Mouse (Mus musculus) adrenal gland, postnatal 25 days (tissue): ENCODE measurements around the gene Cotl1. TPM values are rescaled to one million over a fixed set of nuclear protein-coding genes. Genes with fewer than 3 reads are reported as not detected.

Experiments used
- DNase-seq: peaks from one replicate; pipeline ENCODE4 v3.0.0; 2021; ENCODE audit warnings: mixed read lengths
- total RNA-seq: library from RNA; stranded (reverse); gene quantifications from 2 replicates; pipeline ENCODE4 v1.2.3, GENCODE M21; 2021

Gene Cotl1
- total RNA-seq, 1 experiment from 2014 or later: 40.8 TPM

GRCm38 (mm10) chr8:119838100-119838982 lies 2.0 kb downstream of the Cotl1 start:
- no peak for DNase-seq

DNA sequence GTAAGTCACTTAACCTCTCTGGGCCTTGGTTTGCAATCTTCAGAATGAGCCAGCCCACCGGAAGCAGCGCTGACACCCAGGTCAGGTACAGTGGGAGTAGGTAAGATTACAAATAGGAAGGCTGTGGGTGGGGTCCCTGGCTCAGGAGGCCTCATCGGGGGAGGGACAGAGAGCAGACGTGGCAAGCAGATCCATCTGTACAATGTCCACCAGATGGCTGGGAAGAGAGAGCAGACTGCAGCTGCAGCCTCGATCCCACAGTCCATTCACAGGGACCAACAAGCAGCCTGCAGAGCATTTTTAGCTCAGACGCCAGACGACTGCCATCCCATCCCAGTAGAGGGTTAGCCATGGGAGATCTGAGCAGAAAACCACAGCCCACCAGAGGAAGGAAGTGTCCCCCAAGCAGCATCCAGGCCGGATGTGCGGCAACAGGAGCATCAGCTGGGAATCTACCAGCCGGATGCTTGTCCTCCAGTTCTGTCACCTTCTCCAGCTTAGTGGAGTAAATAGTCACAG lies 2.7 kb downstream of the Cotl1 start:
- no peak for DNase-seq

DNA sequence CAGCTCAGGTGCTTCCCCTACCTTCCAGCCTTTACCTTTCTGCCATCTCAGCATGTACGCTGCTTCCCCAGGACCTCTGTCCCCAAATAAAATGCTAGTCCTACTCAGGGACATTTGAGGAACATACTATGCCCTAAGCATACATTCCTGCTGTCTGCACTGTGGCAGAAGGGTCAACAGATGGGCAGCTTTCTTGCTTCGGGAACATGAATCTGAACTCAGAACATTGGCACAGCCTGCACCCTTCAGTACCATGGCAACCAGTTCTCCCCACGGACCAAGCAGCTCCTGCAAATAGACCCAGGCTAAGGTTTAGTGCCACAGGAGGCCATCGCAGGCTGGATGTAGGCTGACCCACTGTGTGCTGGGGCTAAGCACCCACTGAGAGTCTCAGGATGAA lies 3.5 kb downstream of the Cotl1 start:
- DNase-seq: no peak

DNA sequence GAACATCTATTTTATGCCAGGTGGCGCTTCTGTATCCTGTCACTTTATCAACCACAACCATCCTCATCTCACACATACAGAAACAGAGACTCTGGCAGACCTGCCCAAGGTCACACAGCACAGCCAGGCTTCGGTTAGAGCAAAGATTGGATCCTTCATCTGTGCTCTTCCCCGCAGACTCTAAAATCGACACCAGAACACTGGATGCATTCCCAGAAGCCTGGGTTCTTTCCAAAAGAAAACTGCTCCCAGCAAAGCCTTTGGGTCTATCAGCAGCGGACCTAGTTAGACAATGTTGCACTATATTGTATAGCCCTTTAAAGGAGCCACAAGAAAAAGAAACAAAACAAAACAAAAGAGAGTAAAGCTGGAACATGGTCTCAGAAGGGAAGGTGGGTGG lies 5.1 kb downstream of the Cotl1 start:
- DNase-seq: no peak

- no peak for DNase-seq
These were observed 5.7 kb downstream of the Cotl1 start for GRCm38 (mm10) chr8:119834676-119835075.

GRCm38 (mm10) chr8:119832931-119833330 lies 7.4 kb downstream of the Cotl1 start:
- DNase-seq: no peak

GRCm38 (mm10) chr8:119832101-119832617 lies 8.2 kb downstream of the Cotl1 start:
- DNase-seq: no peak

DNA sequence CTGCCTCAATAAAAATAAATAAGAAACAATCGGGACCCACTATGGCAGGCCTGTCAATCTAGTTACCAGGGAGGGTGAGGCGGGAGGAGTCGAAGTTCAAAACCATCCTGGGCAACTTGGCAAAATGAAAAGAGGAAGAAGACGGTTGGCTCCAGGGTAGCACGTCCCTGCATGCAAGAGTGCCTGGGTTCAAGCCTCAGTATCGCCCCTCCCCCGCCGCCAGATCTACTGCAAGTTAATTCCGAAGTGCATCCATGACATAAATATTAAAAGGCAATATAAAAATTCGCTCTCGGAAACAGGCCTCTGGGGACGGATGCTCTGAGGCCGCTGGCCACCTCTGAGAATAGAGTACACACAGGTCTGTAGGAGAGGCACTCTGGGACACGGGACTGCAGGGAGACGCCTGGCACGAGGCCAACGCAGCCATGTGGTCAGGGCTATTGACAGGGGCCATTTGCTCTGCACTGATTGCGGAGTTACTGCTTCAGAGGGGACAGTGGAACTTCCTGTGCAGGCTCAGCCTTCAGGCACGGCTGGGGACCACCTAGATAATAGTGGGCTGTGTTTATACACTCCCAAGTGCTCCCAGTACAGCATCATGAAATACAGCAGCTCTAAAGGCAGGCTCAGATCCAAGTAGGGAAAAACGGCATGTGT lies 8.9 kb downstream of the Cotl1 start:
- DNase-seq: peak; percentile 72

- DNase-seq: no peak
These were observed 9.8 kb downstream of the Cotl1 start for GRCm38 (mm10) chr8:119830589-119830988.

DNA sequence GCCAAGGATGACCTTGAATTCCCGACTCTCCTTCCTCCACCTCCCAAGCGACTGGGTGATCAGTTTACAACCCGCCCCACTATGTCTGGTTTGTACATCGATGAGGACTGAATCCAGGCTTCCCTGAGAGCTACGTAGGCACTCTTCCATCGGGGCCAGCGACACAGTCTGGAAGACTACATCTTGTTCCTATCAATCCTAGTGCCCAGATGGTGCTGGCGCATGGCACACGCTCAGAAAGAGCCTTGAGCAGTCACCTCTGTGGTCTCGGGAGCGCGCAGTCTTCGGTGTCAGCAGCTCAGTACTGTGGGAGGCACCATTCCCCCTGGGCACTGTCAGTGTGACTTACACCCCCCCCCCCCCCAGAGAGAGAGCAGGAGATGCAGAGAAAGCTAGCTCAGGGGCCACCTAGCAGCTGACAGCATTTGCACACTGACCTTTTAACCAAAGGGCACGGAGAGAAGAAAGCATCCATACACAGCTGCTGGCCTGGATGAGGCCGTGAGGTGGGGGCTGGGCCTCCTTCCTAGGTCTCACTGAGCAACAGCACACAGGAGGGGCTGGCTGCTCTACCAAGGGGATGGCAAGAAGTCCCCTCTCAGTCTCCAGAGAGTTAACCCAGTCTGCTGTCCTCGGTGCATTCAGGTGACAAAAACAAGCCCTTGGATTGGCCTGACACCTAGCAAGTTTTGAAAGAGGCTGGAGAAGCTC lies 10.3 kb downstream of the Cotl1 start:
- DNase-seq: no peak

- no peak for DNase-seq
These were observed 10.9 kb downstream of the Cotl1 start for GRCm38 (mm10) chr8:119829420-119829819.

- no peak for DNase-seq
These were observed 11.3 kb downstream of the Cotl1 start for GRCm38 (mm10) chr8:119829015-119829414.

- no peak for DNase-seq
These were observed 12.6 kb downstream of the Cotl1 start for GRCm38 (mm10) chr8:119827721-119828153.

GRCm38 (mm10) chr8:119826982-119827381 lies 13.4 kb downstream of the Cotl1 start:
- DNase-seq: no peak

- DNase-seq: no peak
These were observed 14.2 kb downstream of the Cotl1 start for GRCm38 (mm10) chr8:119825950-119826730.

DNA sequence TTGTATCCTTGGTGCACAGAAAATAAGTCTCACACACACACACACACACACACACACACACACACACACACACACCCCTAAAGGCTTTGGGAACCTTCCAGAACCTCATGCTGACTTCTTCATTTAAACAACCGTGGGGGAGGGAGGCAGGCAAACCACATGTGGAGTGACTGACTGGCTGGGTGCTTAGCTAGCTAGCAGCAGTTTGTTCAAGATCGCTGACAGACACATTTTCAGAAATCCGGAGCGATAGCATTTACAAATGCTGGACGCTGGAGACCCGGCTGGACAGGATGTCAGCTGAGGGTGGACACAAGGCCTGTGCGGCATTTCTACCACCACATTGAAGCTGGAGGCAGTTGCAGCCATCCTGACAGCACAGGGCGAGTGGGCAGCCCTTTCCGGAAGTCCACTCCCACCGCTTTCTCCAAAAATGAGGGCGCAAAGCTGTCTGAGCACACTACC lies 15.5 kb downstream of the Cotl1 start:
- DNase-seq: no peak

GRCm38 (mm10) chr8:119824100-119824499 lies 16.2 kb downstream of the Cotl1 start:
- DNase-seq: no peak

GRCm38 (mm10) chr8:119823278-119823677 lies 17.1 kb downstream of the Cotl1 start:
- DNase-seq: no peak

- DNase-seq: no peak
These were observed 18.7 kb downstream of the Cotl1 start for GRCm38 (mm10) chr8:119821691-119822090.

GRCm38 (mm10) chr8:119819976-119820375 lies 20.4 kb downstream of the Cotl1 start:
- DNase-seq: no peak

- no peak for DNase-seq
These were observed 21.0 kb downstream of the Cotl1 start for GRCm38 (mm10) chr8:119819316-119819715.
